Mouse (Mus musculus) layer of hippocampus, adult 9-11 months (tissue): ENCODE results near the gene Slc25a26.
"Not testable (repeated sequence)": the region's sequence is repeated elsewhere in the genome, so short reads cannot be mapped to it uniquely, and the experiment has no call there.

ENCODE experiments used
- DNase-seq: peaks from one replicate; pipeline ENCODE4 v3.0.0; 2022

Gene Slc25a26

GRCm38 (mm10) chr6:94553085-94553484 is 53.0 kb downstream of the Slc25a26 start:
- DNase-seq, result no peak

GRCm38 (mm10) chr6:94558603-94559002 is 58.5 kb downstream of the Slc25a26 start:
- not testable (repeated sequence) for DNase-seq

GRCm38 (mm10) chr6:94560896-94561295 is 60.8 kb downstream of the Slc25a26 start:
- no peak for DNase-seq

GRCm38 (mm10) chr6:94561346-94561745 is 61.2 kb downstream of the Slc25a26 start:
- no peak for DNase-seq

GRCm38 (mm10) chr6:94563203-94563940 is 63.2 kb downstream of the Slc25a26 start:
- DNase-seq, result no peak

- no peak for DNase-seq
Observed at GRCm38 (mm10) chr6:94565766-94566165, 65.6 kb downstream of the Slc25a26 start.

- DNase-seq, result no peak
Observed at GRCm38 (mm10) chr6:94568040-94568439, 67.9 kb downstream of the Slc25a26 start.

GRCm38 (mm10) chr6:94575526-94576166 is 75.5 kb downstream of the Slc25a26 start:
- no peak for DNase-seq

- peak; percentile 69 for DNase-seq
Observed at GRCm38 (mm10) chr6:94577991-94578390, 77.9 kb downstream of the Slc25a26 start.

GRCm38 (mm10) chr6:94582055-94582454 is 81.9 kb downstream of the Slc25a26 start:
- no peak for DNase-seq

GRCm38 (mm10) chr6:94584147-94584695 is 84.1 kb downstream of the Slc25a26 start:
- DNase-seq, result peak; percentile 67

GRCm38 (mm10) chr6:94584976-94585375 is 84.8 kb downstream of the Slc25a26 start:
- no peak for DNase-seq

- no peak for DNase-seq
Observed at GRCm38 (mm10) chr6:94588365-94588764, 88.2 kb downstream of the Slc25a26 start.

- DNase-seq, result no peak
Observed at GRCm38 (mm10) chr6:94592243-94592642, 92.1 kb downstream of the Slc25a26 start.

GRCm38 (mm10) chr6:94592710-94593109 is 92.6 kb downstream of the Slc25a26 start:
- no peak for DNase-seq

GRCm38 (mm10) chr6:94594096-94594665 is 94.0 kb downstream of the Slc25a26 start:
- DNase-seq, result no peak

GRCm38 (mm10) chr6:94594711-94595110 is 94.6 kb downstream of the Slc25a26 start:
- DNase-seq, result no peak

GRCm38 (mm10) chr6:94595206-94595605 is 95.1 kb downstream of the Slc25a26 start:
- no peak for DNase-seq

GRCm38 (mm10) chr6:94596051-94596760 is 96.1 kb downstream of the Slc25a26 start:
- DNase-seq, result no peak

GRCm38 (mm10) chr6:94596761-94597485 is 96.8 kb downstream of the Slc25a26 start:
- DNase-seq, result no peak

GRCm38 (mm10) chr6:94598421-94598820 is 98.3 kb downstream of the Slc25a26 start:
- no peak for DNase-seq

GRCm38 (mm10) chr6:94599016-94599415 is 98.9 kb downstream of the Slc25a26 start:
- no peak for DNase-seq
